Mouse (Mus musculus) lung, adult 2 months (tissue): Measurements from ENCODE around the gene Pold4.

Experiments
- CTCF ChIP-seq: fragments of 200-500 bp; IDR thresholded peaks from 2 replicates; pipeline ENCODE4 v1.5.1; 2011; ENCODE audit warnings: mild to moderate bottlenecking, low read length, control low read depth; ENCODE audit not compliant: insufficient read depth
- POLR2A ChIP-seq: fragments of 200-500 bp; IDR thresholded peaks from 2 replicates; pipeline ENCODE4 v1.6.1; 2011; ENCODE audit warnings: low read depth, mild to moderate bottlenecking, control low read depth, low read length, borderline replicate concordance; ENCODE audit errors: extremely low read depth

DNA sequence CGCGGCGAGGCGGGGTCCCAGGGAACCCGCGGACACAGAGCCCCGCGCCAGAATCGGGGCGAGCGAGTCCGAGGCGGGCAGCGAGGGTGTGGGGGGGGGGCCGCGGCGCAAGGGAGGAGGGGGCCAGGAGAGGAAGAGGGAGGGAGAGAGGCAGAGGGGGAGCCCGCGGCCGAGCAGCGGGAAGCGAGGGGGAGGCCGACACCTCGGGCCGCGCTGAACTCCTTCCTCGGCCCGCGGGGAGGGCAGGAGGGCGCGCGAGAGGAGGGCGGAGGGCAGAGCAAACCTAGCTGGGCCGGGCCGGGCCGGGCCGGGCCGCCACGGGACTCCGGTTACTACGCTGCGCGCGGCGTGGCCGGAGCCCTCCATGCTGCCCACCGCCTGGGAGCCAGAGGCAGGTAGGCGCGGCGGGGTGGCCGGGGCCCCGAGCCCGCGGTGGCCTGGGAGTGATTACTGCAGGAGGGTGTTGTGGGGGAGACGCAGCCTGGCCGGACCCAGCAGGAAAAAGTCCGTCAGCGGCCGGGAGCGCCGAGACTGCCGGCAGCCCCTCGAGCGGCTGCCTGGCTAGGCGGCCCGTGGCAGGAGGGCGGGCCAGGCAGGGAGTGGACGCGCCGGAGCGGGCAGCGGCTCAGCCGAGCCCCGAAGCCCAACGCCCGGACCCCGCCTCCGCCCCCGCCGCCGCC lies 16.8 kb upstream of the Pold4 start:
- no peak for TF ChIP-seq CTCF
- TF ChIP-seq POLR2A: no peak
